Mouse (Mus musculus) B cell, adult 2 months (primary cell): Measurements from ENCODE around the gene Crebl2.

Experiments used
- DNase-seq, 2 experiments: peaks; one replicate each; pipeline ENCODE4 v3.0.0; 2022

Crebl2 gene

GRCm38 (mm10) chr6:134829786-134830700 is at the start of gene Crebl2:
Crebl2 (plus strand) TSS chr6:134830154.
- peak; percentile 98 for DNase-seq

GRCm38 (mm10) chr6:134781494-134781913 is 48.5 kb upstream of the Crebl2 start:
- DNase-seq, result no peak

- no peak for DNase-seq
Observed at GRCm38 (mm10) chr6:134782900-134783299, 47.1 kb upstream of the Crebl2 start.

GRCm38 (mm10) chr6:134786426-134786825 is 43.5 kb upstream of the Crebl2 start:
- DNase-seq, result no peak

GRCm38 (mm10) chr6:134789100-134789499 is 40.9 kb upstream of the Crebl2 start:
- no peak for DNase-seq

GRCm38 (mm10) chr6:134791251-134792118 is 38.5 kb upstream of the Crebl2 start:
- peak; percentile 49 to 56 for DNase-seq

- DNase-seq, result peak; percentile 83 to 87
Observed at GRCm38 (mm10) chr6:134792141-134793045, 37.6 kb upstream of the Crebl2 start, which contains the start of gene Dusp16. Dusp16 (minus strand) TSS chr6:134792625.

- peak in 1 of 2 experiments; percentile 9 for DNase-seq
Observed at GRCm38 (mm10) chr6:134793046-134793806, 36.7 kb upstream of the Crebl2 start.

GRCm38 (mm10) chr6:134793911-134794520 is 35.9 kb upstream of the Crebl2 start:
- DNase-seq, result peak; percentile 83 to 84

GRCm38 (mm10) chr6:134796297-134796696 is 33.7 kb upstream of the Crebl2 start:
- DNase-seq, result peak; percentile 16 to 35

GRCm38 (mm10) chr6:134801483-134801882 is 28.5 kb upstream of the Crebl2 start:
- no peak for DNase-seq

GRCm38 (mm10) chr6:134802641-134803043 is 27.3 kb upstream of the Crebl2 start:
- peak; percentile 47 to 49 for DNase-seq

GRCm38 (mm10) chr6:134804736-134805277 is 25.1 kb upstream of the Crebl2 start:
- no peak for DNase-seq

- no peak for DNase-seq
Observed at GRCm38 (mm10) chr6:134806130-134806529, 23.8 kb upstream of the Crebl2 start.

GRCm38 (mm10) chr6:134807091-134807490 is 22.9 kb upstream of the Crebl2 start:
- DNase-seq, result no peak

GRCm38 (mm10) chr6:134807794-134808193 is 22.2 kb upstream of the Crebl2 start:
- no peak for DNase-seq

- DNase-seq, result no peak
Observed at GRCm38 (mm10) chr6:134813066-134813465, 16.9 kb upstream of the Crebl2 start.

GRCm38 (mm10) chr6:134817051-134817928 is 12.7 kb upstream of the Crebl2 start:
- no peak for DNase-seq

GRCm38 (mm10) chr6:134819741-134820140 is 10.2 kb upstream of the Crebl2 start:
- DNase-seq, result no peak

- no peak for DNase-seq
Observed at GRCm38 (mm10) chr6:134820411-134820810, 9.5 kb upstream of the Crebl2 start.
